Mouse (Mus musculus) MEL (cell line): ENCODE data around the gene Samd10.

Experiments used
- CTCF ChIP-seq, 3 experiments: IDR thresholded peaks in 2 of 3; conservative IDR thresholded peaks in 1 of 3; 2 replicates each; pipeline ENCODE4 v1.5.1; 2011 to 2012; ENCODE audit warnings: low read length in 3 of 3, low read depth in 2 of 3, mild to moderate bottlenecking in 2 of 3, improper control_type of control experiment in 1 of 3, inconsistent platforms in 1 of 3, mixed read lengths in 1 of 3, moderate library complexity in 1 of 3; ENCODE audit not compliant: control insufficient read depth in 1 of 3, insufficient read depth in 1 of 3, poor library complexity in 1 of 3, severe bottlenecking in 1 of 3
- EP300 ChIP-seq, 2 experiments: IDR thresholded peaks; 2 replicates each; pipeline ENCODE4 v1.6.1; 2011; ENCODE audit warnings: improper control_type of control experiment in 2 of 2, low read length in 2 of 2, low read depth in 1 of 2, mild to moderate bottlenecking in 1 of 2
- MAFK ChIP-seq: IDR thresholded peaks from 2 replicates; pipeline ENCODE4 v1.6.1; 2011; ENCODE audit warnings: low read depth, mild to moderate bottlenecking, low read length, improper control_type of control experiment, borderline replicate concordance
- TBP ChIP-seq: IDR thresholded peaks from 2 replicates; pipeline ENCODE4 v1.8.0; 2011; ENCODE audit warnings: low read depth, low read length, improper control_type of control experiment

GRCm38 (mm10) chr2:181618761-181619495, 19.9 kb upstream of the Samd10 start:
- TF ChIP-seq CTCF (IDR thresholded peaks at IDR 0.05 in 2 of 3, conservative IDR thresholded peaks at IDR 0.05 in 1 of 3; ENCODE audit: control insufficient read depth in 1 of 3, insufficient read depth in 1 of 3, low read depth in 2 of 3, low read length in 3 of 3, poor library complexity in 1 of 3, severe bottlenecking in 1 of 3): no peak
- TF ChIP-seq MAFK: no peak
- no peak for TF ChIP-seq TBP
- no peak for TF ChIP-seq EP300 (IDR thresholded peaks at IDR 0.05; ENCODE audit: low read depth in 1 of 2, low read length in 2 of 2)
